Mouse (Mus musculus) frontal cortex, postnatal 14 days (tissue): ENCODE data around the gene Klk1b21.
"Not testable (repeated sequence)": the region's sequence is repeated elsewhere in the genome, so short reads cannot be mapped to it uniquely, and the experiment has no call there.

Experiments
- DNase-seq, 2 experiments: peaks; one replicate each; pipeline ENCODE4 v3.0.0; 2022; ENCODE audit warnings: low spot score in 2 of 2

Gene Klk1b21

GRCm38 (mm10) chr7:44102028-44102427 lies at the start of gene Klk1b21:
Gene Klk1b21 (plus strand): TSS chr7:44102328.
- DNase-seq: not testable (repeated sequence)

GRCm38 (mm10) chr7:44072117-44072516 lies 30.0 kb upstream of the Klk1b21 start:
- DNase-seq: no peak

GRCm38 (mm10) chr7:44077703-44078102 lies 24.4 kb upstream of the Klk1b21 start:
- no peak for DNase-seq

- no peak for DNase-seq
These were observed 6.0 kb upstream of the Klk1b21 start for GRCm38 (mm10) chr7:44096111-44096510.

- DNase-seq: no peak
These were observed 10.2 kb downstream of the Klk1b21 start, which contains the start of gene Klk1b22 for GRCm38 (mm10) chr7:44112373-44112772. Gene Klk1b22 (plus strand): TSS chr7:44112673.

GRCm38 (mm10) chr7:44123445-44123844 lies 21.3 kb downstream of the Klk1b21 start:
- no peak for DNase-seq

GRCm38 (mm10) chr7:44136467-44136866 lies 34.3 kb downstream of the Klk1b21 start, which contains the start of gene Klk1b16:
Gene Klk1b16 (plus strand): TSS chr7:44136767.
- DNase-seq: no peak
